Mouse (Mus musculus): Measurements from ENCODE around the gene Frrs1. TPM values are rescaled to one million over a fixed set of nuclear protein-coding genes. Genes with fewer than 3 reads are reported as not detected.

Frrs1 gene
- total and polyA plus RNA-seq, 2 experiments from 2014 or later, result 3.2 to 9.9 TPM

DNA sequence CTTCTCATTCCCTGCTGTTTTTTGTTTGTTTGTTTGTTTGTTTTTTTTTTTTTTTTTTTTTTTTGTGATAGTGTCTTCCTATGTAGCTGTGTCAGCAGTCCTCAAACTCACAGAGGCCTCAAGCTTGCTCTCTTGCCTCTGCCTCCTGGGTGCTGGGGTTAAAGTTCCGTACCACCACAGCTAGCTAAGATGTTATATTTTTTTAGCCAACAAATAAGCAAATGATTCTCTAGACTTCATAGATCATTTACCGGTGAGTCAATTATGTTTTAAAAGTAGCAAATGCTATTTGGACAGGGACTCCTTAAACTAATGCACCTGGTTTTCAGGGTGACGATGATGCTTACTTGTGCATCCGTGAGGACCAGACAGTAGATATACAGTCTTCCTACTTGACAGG lies 31.3 kb downstream of the Frrs1 start:
- Histone ChIP-seq H3K36me3 (replicated peaks; ENCODE audit: control insufficient read depth, insufficient read depth, low read length) (no peaks in the 10 kb centered on the region; the same call in 1 of the 2 replicates), H3K9me3 (replicated peaks; ENCODE audit: control insufficient read depth, low read length) (no peaks in the 10 kb centered on the region), H3K4me1 (ENCODE audit: control insufficient read depth, insufficient read depth) (no peaks in the 10 kb centered on the region), H3K27me3 (ENCODE audit: control insufficient read depth, insufficient read depth, low read length) (no peaks in the 10 kb centered on the region), H3K27ac (ENCODE audit: low read depth) (no peak overlapping the region), H3K9ac (replicated peaks; ENCODE audit: low read depth, low read length) (no peak overlapping the region), H3K4me2 (ENCODE audit: low read depth, low read length) (no peak overlapping the region), H3K4me3 (ENCODE audit: low read depth, low read length) (no peak overlapping the region)
- ATAC-seq (ENCODE audit: insufficient read depth, low read depth), result no peak
- TF ChIP-seq CTCF (IDR thresholded peaks at IDR 0.05; ENCODE audit: low read depth), result no peak
- no peak for TF ChIP-seq EP300 (IDR thresholded peaks at IDR 0.05; ENCODE audit: low read depth)
- 96% methylated on average over 4 of the region's 4 CpGs for WGBS
- no peak for DNase-seq (ENCODE audit: low spot score)

DNA sequence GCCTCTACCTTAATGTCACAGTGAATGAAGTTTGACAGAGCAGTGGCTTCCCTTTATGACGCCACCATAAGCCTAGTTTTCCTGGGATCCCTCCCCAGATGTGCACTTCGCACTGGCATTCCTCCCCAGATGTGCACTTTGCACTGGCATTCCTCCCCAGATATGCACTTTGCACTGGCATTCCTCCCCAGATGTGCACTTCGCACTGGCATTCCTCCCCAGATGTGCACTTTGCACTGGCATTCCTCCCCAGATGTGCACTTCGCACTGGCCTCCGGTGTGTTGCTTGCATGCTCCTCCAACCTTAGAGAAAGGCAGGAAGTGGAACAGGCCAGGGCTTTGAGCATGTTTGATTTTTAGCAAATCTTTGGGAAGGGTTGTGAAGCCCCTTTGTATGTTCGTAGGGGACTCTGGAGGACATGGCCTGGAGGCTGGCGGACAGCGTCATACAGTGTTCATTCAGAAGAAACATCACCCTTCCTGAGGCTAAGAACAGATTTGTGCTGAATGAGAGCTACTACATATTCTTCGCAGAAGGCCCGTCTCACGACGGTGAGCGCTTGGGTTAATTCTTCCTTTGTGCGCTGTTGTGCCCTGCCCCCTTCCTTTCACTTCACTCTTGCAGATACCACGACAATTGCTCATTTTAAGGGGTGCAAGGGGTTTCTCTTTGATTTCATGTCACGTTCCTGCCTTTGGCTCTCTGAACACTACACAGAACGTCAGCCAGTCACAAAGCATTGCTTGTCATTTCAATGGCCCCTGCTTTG lies 32.4 kb downstream of the Frrs1 start:
- Histone ChIP-seq H3K4me2 (ENCODE audit: low read depth, low read length) (no peak overlapping the region), H3K9me3 (replicated peaks; ENCODE audit: control insufficient read depth, low read length) (no peaks in the 10 kb centered on the region), H3K27ac (ENCODE audit: low read depth) (no peak overlapping the region), H3K4me1 (ENCODE audit: control insufficient read depth, insufficient read depth) (no peaks in the 10 kb centered on the region), H3K27me3 (ENCODE audit: control insufficient read depth, insufficient read depth, low read length) (no peaks in the 10 kb centered on the region), H3K36me3 (replicated peaks; ENCODE audit: control insufficient read depth, insufficient read depth, low read length) (no peaks in the 10 kb centered on the region), H3K9ac (replicated peaks; ENCODE audit: low read depth, low read length) (no peak overlapping the region), H3K4me3 (ENCODE audit: low read depth, low read length) (no peak overlapping the region)
- 89% methylated on average over 17 of the region's 17 CpGs for WGBS
- ATAC-seq (ENCODE audit: insufficient read depth, low read depth) (no peak), DNase-seq (ENCODE audit: low spot score) (no peak)
- no peak for TF ChIP-seq CTCF (IDR thresholded peaks at IDR 0.05; ENCODE audit: low read depth)
- no peak for TF ChIP-seq EP300 (IDR thresholded peaks at IDR 0.05; ENCODE audit: low read depth)

DNA sequence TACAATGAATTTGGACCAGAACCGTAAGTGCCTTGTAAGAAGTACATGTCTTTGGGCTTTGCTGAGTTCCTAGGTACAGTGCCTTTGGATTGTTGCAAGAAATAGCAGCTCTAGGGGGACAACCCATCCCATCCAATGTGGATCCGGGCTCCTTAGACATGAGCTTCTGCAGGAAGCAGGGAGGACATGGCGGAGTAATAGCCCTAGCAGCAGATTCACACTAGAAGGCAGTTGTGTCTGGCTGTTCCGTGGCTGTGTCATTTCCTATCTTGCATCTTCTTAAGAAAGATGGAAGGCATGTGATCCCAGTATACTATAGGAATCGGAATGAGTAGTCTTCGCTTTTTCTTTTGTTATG lies 32.9 kb downstream of the Frrs1 start:
- Histone ChIP-seq H3K9me3 (replicated peaks; ENCODE audit: control insufficient read depth, low read length) (no peaks in the 10 kb centered on the region), H3K4me3 (ENCODE audit: low read depth, low read length) (no peak overlapping the region), H3K27me3 (ENCODE audit: control insufficient read depth, insufficient read depth, low read length) (no peaks in the 10 kb centered on the region), H3K4me2 (ENCODE audit: low read depth, low read length) (no peak overlapping the region), H3K36me3 (replicated peaks; ENCODE audit: control insufficient read depth, insufficient read depth, low read length) (no peaks in the 10 kb centered on the region), H3K4me1 (ENCODE audit: control insufficient read depth, insufficient read depth) (no peaks in the 10 kb centered on the region), H3K9ac (replicated peaks; ENCODE audit: low read depth, low read length) (no peak overlapping the region), H3K27ac (ENCODE audit: low read depth) (no peak overlapping the region)
- no peak for ATAC-seq (ENCODE audit: insufficient read depth, low read depth)
- DNase-seq (ENCODE audit: low spot score), result no peak
- 93% methylated on average over 6 of the region's 6 CpGs for WGBS
- TF ChIP-seq CTCF (IDR thresholded peaks at IDR 0.05; ENCODE audit: low read depth) (no peak), EP300 (IDR thresholded peaks at IDR 0.05; ENCODE audit: low read depth) (no peak)

DNA sequence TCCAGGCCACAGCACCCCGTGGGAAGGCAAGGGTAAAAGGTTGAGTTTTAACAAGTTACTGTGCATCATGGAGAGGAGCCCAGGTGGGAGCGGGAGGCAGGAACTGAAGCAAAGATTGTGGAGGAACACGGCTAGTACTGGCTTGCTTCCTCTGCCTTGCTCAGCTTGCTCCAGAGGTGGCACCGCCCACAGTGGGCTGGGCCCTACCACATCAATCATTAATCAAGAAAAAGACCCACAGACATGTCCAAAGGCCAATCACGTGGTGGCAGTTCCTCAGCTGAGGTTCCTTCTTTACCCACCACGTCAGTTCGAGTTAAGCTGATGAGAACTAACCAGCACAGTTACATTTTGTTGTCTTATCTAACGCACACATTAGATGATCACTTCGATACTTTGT lies 33.6 kb downstream of the Frrs1 start:
- Histone ChIP-seq H3K36me3 (replicated peaks; ENCODE audit: control insufficient read depth, insufficient read depth, low read length) (no peaks in the 10 kb centered on the region), H3K4me1 (ENCODE audit: control insufficient read depth, insufficient read depth) (no peaks in the 10 kb centered on the region), H3K4me2 (ENCODE audit: low read depth, low read length) (no peak overlapping the region), H3K27ac (ENCODE audit: low read depth) (no peak overlapping the region), H3K9ac (replicated peaks; ENCODE audit: low read depth, low read length) (no peak overlapping the region), H3K9me3 (replicated peaks; ENCODE audit: control insufficient read depth, low read length) (no peaks in the 10 kb centered on the region), H3K4me3 (ENCODE audit: low read depth, low read length) (no peak overlapping the region), H3K27me3 (ENCODE audit: control insufficient read depth, insufficient read depth, low read length) (no peaks in the 10 kb centered on the region)
- WGBS, result 79% methylated on average over 9 of the region's 9 CpGs
- DNase-seq (ENCODE audit: low spot score) (no peak), ATAC-seq (ENCODE audit: insufficient read depth, low read depth) (no peak)
- no peak for TF ChIP-seq CTCF (IDR thresholded peaks at IDR 0.05; ENCODE audit: low read depth)
- no peak for TF ChIP-seq EP300 (IDR thresholded peaks at IDR 0.05; ENCODE audit: low read depth)

DNA sequence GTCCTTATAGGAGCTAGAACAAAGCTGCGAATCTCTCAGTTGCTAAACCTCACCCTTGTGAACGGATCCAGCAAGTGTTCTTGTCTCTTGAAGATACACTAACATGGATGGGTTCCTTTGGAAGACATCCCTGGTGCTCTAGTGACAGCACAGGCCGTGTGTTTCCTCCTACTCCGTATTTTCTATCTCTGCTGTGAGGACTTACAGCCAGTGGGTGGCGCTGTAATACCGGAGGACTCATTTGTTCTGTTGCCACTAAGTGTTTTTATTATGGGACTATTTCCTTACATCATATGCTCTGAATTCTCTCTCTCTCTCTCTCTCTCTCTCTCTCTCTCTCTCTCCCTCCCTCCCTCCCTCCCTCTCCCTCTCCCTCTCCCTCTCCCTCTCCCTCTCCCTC lies 44.9 kb downstream of the Frrs1 start:
- Histone ChIP-seq H3K36me3 (replicated peaks; ENCODE audit: control insufficient read depth, insufficient read depth, low read length) (no peaks in the 10 kb centered on the region), H3K27ac (ENCODE audit: low read depth) (no peak overlapping the region), H3K27me3 (ENCODE audit: control insufficient read depth, insufficient read depth, low read length) (no peaks in the 10 kb centered on the region), H3K4me1 (ENCODE audit: control insufficient read depth, insufficient read depth) (no peaks in the 10 kb centered on the region), H3K9me3 (replicated peaks; ENCODE audit: control insufficient read depth, low read length) (no peaks in the 10 kb centered on the region), H3K4me3 (ENCODE audit: low read depth, low read length) (no peak overlapping the region), H3K9ac (replicated peaks; ENCODE audit: low read depth, low read length) (no peak overlapping the region), H3K4me2 (ENCODE audit: low read depth, low read length) (no peak overlapping the region)
- TF ChIP-seq CTCF (IDR thresholded peaks at IDR 0.05; ENCODE audit: low read depth) (peak; percentile 90), EP300 (IDR thresholded peaks at IDR 0.05; ENCODE audit: low read depth) (no peak)
- ATAC-seq (ENCODE audit: insufficient read depth, low read depth), result peak; percentile 60; the same call in 1 of the 2 replicates
- peak; percentile 81 for DNase-seq (ENCODE audit: low spot score)
- WGBS, result 23% methylated on average over 6 of the region's 6 CpGs

DNA sequence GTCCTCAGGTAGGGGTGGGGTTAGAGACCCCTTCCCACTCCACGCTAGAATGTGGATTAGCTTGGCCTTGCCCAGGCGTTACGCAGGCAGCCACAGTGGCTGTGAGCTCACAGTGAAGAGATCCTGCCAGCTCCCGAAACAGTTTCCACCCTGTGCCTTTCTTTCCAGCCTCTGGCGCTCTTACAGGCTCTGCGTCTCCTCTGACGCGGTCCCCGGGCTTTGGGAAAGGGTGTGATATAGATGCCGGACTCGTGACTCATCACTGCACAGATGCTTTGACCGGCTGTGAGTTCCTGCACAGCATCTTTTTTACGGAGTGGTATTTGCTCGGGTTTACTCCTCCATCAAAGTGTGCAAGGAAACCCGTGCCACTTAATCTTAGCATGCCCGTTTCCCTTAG lies 46.6 kb downstream of the Frrs1 start:
- peak; percentile 77 for ATAC-seq (ENCODE audit: insufficient read depth, low read depth)
- Histone ChIP-seq H3K36me3 (replicated peaks; ENCODE audit: control insufficient read depth, insufficient read depth, low read length) (no peaks in the 10 kb centered on the region), H3K27ac (ENCODE audit: low read depth) (no peak overlapping the region), H3K4me2 (ENCODE audit: low read depth, low read length) (no peak overlapping the region), H3K9ac (replicated peaks; ENCODE audit: low read depth, low read length) (no peak overlapping the region), H3K4me3 (ENCODE audit: low read depth, low read length) (no peak overlapping the region), H3K4me1 (ENCODE audit: control insufficient read depth, insufficient read depth) (no peaks in the 10 kb centered on the region), H3K9me3 (replicated peaks; ENCODE audit: control insufficient read depth, low read length) (no peaks in the 10 kb centered on the region), H3K27me3 (ENCODE audit: control insufficient read depth, insufficient read depth, low read length) (no peaks in the 10 kb centered on the region)
- DNase-seq (ENCODE audit: low spot score), result peak; percentile 25
- 60% methylated on average over 16 of the region's 16 CpGs for WGBS
- no peak for TF ChIP-seq EP300 (IDR thresholded peaks at IDR 0.05; ENCODE audit: low read depth)
- no peak for TF ChIP-seq CTCF (IDR thresholded peaks at IDR 0.05; ENCODE audit: low read depth)

Measured in heart, postnatal 0 days (tissue).